Mouse (Mus musculus) erythroblast, embryonic 14.5 days (primary cell): ENCODE measurements around the gene Dtx1. TPM values are rescaled to one million over a fixed set of nuclear protein-coding genes. Genes with fewer than 3 reads are reported as not detected.

Source experiments
- H3K27me3 ChIP-seq: 2 replicates; pipeline ENCODE4 v1.6.1; 2012; ENCODE audit warnings: inconsistent platforms; ENCODE audit not compliant: control insufficient read depth
- H3K36me3 ChIP-seq: 2 replicates; pipeline ENCODE4 v1.6.1; 2012; ENCODE audit warnings: mild to moderate bottlenecking, inconsistent platforms; ENCODE audit not compliant: control insufficient read depth
- H3K4me1 ChIP-seq: 2 replicates; pipeline ENCODE4 v1.6.1; 2012; ENCODE audit warnings: inconsistent platforms; ENCODE audit not compliant: control insufficient read depth
- H3K4me3 ChIP-seq: replicated peaks from 2 replicates; pipeline ENCODE3; 2012; ENCODE audit warnings: moderate library complexity, mild to moderate bottlenecking, inconsistent platforms
- H3K9me3 ChIP-seq: 2 replicates; pipeline ENCODE4 v1.6.1; 2012; ENCODE audit warnings: low read length, inconsistent platforms, mixed read lengths; ENCODE audit not compliant: control insufficient read depth
- GATA1 ChIP-seq: IDR thresholded peaks from 2 replicates; pipeline ENCODE4 v1.6.1; 2012; ENCODE audit warnings: low read length, inconsistent platforms, mixed read lengths
- TAL1 ChIP-seq: IDR thresholded peaks from 3 replicates; pipeline ENCODE4 v1.6.1; 2012; ENCODE audit warnings: low read length, inconsistent platforms, mixed read lengths
- polyA plus RNA-seq: library from polyadenylated mRNA; stranded (reverse); fragments of >175 nt; gene quantifications from 2 replicates; pipeline ENCODE4 v1.2.3, GENCODE M21; 2012

Dtx1 gene
- polyA plus RNA-seq, 1 experiment = not detected

DNA sequence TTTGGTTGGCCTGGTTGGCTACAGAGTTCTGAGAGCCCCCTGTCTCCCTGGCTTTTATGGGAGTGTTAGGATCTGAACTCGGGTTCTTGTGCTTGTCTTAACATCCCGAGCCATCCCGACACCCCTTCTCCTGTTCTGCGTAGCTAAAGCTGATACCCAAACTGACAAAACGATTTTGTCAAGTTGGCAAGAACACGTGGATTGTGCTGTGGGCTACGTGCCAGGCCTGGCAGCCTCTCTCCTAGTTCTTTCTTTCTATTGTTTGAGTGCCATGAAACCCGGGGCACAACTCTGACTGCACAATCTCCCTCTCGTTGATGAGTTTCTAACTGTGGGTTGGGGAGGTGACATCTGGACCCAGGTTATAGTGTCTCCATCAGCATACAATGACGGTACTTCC lies 17.6 kb upstream of the Dtx1 start:
- H3K4me1 ChIP-seq = no peaks in the 10 kb centered on the region
- TF ChIP-seq TAL1 (no peak), GATA1 (no peak)
- no peaks in the 10 kb centered on the region for H3K36me3 ChIP-seq
- H3K4me3 ChIP-seq = no peak overlapping the region
- H3K9me3 ChIP-seq = no peaks in the 10 kb centered on the region
- no peaks in the 10 kb centered on the region for H3K27me3 ChIP-seq

DNA sequence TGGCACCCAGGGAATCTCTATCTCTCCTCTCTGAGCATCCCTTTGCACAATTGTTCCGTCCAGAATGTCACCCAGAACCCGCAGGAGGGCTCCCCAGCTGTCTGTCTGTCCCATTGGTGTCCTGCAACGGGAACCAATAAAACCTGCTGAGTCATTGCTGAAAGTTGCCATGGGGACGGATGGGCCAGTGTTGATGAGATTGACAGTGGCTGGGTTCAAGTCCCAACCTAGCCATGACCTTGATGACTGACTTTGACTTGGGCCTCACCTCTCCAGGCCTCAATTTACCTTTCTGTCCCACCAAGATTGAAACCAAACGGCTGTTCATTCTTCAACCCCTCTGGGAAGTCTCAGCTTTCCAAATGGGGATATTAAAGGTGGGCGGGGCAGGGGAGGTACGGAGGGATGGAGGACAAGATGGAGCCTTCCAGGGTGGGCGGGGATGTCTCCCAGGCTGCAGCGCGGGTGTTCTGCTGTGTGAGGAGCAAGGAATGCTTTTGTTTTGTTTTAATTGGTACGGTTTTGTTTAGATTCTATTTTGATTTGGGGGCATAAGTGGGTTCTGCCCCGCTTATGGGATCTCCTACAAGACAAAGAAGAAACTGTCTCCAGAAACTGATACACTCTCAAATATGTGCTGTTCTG lies 14.2 kb upstream of the Dtx1 start:
- Histone ChIP-seq H3K36me3 (no peaks in the 10 kb centered on the region), H3K27me3 (no peaks in the 10 kb centered on the region), H3K4me1 (no peaks in the 10 kb centered on the region), H3K9me3 (no peaks in the 10 kb centered on the region), H3K4me3 (no peak overlapping the region)
- TF ChIP-seq TAL1 = no peak
- TF ChIP-seq GATA1 = no peak

DNA sequence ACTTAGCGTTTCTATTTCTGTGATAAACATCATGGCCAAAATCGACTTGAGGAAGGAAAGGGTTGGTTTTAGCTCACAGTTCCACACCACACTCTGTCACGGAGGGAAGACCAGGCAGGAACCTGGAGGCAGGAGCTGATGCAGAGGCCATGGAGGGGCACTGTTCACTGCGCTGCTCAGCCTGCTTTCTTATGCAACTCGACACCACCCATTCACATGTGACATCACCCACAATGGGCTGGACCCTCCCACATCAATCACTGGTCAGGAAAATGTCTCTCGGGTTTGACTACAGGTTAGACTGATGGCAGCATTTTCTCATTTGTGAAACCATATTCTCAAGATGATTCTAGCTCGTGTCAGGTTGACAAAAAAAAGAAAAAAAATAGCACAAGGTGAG lies 9.3 kb upstream of the Dtx1 start:
- Histone ChIP-seq H3K36me3 (no peaks in the 10 kb centered on the region), H3K4me3 (no peak overlapping the region), H3K27me3 (no peaks in the 10 kb centered on the region), H3K4me1 (no peaks in the 10 kb centered on the region), H3K9me3 (peaks cover 4% of the 10 kb centered on the region)
- TF ChIP-seq GATA1 (no peak), TAL1 (no peak)

- Histone ChIP-seq H3K4me3 (no peak overlapping the region), H3K9me3 (peaks cover 4% of the 10 kb centered on the region), H3K36me3 (no peaks in the 10 kb centered on the region), H3K27me3 (peaks cover 3% of the 10 kb centered on the region; the same call in 1 of the 2 replicates), H3K4me1 (no peaks in the 10 kb centered on the region)
- no peak for TF ChIP-seq TAL1
- no peak for TF ChIP-seq GATA1
Measured at GRCm38 (mm10) chr5:120718600-120719378, 7.1 kb upstream of the Dtx1 start.

- peaks cover 15% of the 10 kb centered on the region for H3K27me3 ChIP-seq
Measured at GRCm38 (mm10) chr5:120717136-120717535, 5.4 kb upstream of the Dtx1 start.

GRCm38 (mm10) chr5:120714314-120714713 lies 2.6 kb upstream of the Dtx1 start:
- H3K27me3 ChIP-seq = peaks cover 43% of the 10 kb centered on the region
- no peaks in the 10 kb centered on the region for H3K36me3 ChIP-seq
- H3K4me3 ChIP-seq = no peak overlapping the region
- peaks cover 6% of the 10 kb centered on the region for H3K9me3 ChIP-seq
- H3K4me1 ChIP-seq = no peaks in the 10 kb centered on the region
- TF ChIP-seq TAL1 (no peak), GATA1 (no peak)

More at GRCm38 (mm10) chr5:120717136-120717535, 5.4 kb upstream of the Dtx1 start:
- H3K4me1 ChIP-seq = no peaks in the 10 kb centered on the region
- TF ChIP-seq TAL1 (no peak), GATA1 (no peak)
- peaks cover 4% of the 10 kb centered on the region for H3K9me3 ChIP-seq
- no peaks in the 10 kb centered on the region for H3K36me3 ChIP-seq
- H3K4me3 ChIP-seq = no peak overlapping the region

DNA sequence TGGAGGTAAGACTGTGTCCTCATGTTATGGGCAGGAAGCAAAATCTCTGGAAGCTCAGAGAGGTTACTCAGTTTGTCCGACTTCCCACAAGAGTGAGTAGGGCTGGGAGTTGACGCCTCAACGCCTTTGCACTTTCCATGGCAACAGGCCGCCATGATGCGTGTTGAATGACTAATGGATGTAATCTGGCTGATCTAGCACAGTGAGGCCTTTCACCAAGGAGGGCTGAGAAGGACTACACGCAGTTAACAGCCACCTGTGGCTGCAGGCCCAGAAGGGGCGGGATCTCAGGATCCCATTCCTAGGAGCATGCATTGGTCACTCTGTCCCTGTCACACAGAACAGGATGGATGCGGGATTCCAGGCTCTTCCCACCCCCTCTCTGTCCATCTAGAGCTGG lies 994 bp upstream of the Dtx1 start:
- no peak overlapping the region for H3K4me3 ChIP-seq
- 0 out of 2 replicates have a peak, but pooled peaks cover 2% of the 10 kb centered on the region for H3K9me3 ChIP-seq
- no peaks in the 10 kb centered on the region for H3K36me3 ChIP-seq
- no peaks in the 10 kb centered on the region for H3K4me1 ChIP-seq
- TF ChIP-seq TAL1 (no peak), GATA1 (no peak)
- peaks cover 46% of the 10 kb centered on the region for H3K27me3 ChIP-seq

DNA sequence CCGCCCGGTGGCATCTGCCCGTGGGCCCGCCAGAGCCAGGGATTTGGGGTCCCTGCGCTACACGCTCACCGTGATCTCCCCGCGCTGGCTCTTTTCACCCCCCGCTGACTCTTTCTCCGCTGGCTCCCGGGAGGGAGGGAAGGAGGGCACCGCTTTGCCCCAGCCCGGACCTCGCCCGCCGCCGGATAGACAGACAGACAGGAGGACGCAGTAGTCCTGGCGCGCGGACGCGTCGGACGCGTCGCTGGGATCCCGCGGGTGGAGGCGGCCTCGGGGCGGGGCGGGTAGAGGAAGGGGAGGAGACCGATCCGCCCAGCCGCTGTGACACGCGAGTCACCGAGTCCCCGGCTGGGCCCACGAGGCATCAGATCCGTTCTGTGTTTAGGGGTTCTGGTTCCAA lies 311 bp downstream of the Dtx1 start:
- Histone ChIP-seq H3K4me1 (no peaks in the 10 kb centered on the region), H3K27me3 (peaks cover 46% of the 10 kb centered on the region), H3K9me3 (0 out of 2 replicates have a peak, but pooled peaks cover 2% of the 10 kb centered on the region), H3K36me3 (no peaks in the 10 kb centered on the region), H3K4me3 (no peak overlapping the region)
- TF ChIP-seq TAL1 = no peak
- no peak for TF ChIP-seq GATA1

DNA sequence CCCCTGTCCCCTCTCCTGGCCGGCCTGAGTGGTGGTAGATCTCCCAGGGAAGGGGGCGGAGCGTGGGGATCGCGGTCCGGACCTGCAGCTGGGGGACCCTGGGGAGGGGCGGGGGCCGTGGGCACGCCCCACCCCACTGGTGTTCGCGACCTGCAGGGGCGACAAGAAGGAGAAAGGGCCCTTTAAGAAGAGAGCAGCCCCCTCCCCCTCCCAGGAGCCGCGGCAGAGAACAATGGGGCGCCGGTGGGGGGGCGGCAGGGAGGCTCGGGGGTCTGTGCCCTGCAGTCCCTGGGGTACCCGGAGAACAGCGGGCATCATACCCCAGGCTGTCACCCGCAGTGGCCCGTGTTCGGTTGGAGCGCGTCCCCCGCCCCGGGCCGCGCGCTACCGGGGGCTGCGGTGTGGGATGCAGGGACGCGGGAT lies 890 bp downstream of the Dtx1 start:
- TF ChIP-seq GATA1 = no peak
- TF ChIP-seq TAL1 = no peak
- H3K4me3 ChIP-seq = no peak overlapping the region

More for the DNA sequence above, 890 bp downstream of the Dtx1 start:
- 0 out of 2 replicates have a peak, but pooled peaks cover 2% of the 10 kb centered on the region for H3K9me3 ChIP-seq
- peaks cover 47% of the 10 kb centered on the region for H3K27me3 ChIP-seq
- H3K36me3 ChIP-seq = no peaks in the 10 kb centered on the region
- no peaks in the 10 kb centered on the region for H3K4me1 ChIP-seq
